Mouse (Mus musculus): Measurements from ENCODE around the gene Map3k7cl.

The Map3k7cl gene

GRCm38 (mm10) chr16:87552907-87553691, at the start of gene Map3k7cl:
TSS of gene Map3k7cl (plus strand) at chr16:87553330.
- DNase-seq (ENCODE audit: low spot score in 2 of 2): no peak

DNA sequence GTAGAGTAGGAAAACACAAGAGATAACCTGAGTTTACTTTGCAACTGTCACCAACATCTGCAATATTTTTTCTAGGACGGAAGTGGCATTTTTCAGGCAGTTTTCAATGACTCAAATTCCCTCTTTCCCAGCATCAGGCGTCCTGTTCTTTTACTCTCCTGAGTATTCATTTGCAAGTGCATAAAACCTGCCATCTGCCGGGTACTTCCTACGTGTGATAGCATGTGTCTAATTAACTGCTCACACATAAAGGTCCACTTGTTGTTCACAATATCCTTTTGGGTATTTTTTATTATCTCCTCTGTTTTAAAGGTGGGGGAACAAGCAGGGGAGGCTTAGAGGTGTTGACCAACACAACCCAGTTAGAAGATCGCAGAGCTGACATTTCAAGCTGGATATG, 41.4 kb upstream of the Map3k7cl start:
- DNase-seq (ENCODE audit: low spot score in 2 of 2): no peak

DNA sequence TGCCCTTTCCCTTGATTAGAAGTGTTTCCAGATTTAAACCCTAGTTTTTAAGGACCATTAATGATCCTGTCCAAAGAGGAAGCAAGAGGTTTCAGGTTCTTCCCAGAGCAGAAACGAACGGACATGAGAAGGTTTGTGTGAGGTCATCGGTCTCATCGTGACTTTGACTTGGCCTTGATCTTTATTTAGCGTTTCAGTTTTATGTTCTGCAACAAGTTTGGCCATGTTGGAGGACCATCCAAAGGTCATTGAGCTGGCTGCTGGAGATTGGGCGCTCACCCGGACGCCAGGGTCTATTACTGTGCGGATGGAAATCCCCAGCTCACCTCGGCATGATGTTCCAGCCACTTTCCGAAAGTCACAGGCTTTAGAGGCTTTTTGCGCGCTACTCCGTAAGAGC, 40.8 kb upstream of the Map3k7cl start:
- no peak for DNase-seq (ENCODE audit: low spot score in 2 of 2)

DNA sequence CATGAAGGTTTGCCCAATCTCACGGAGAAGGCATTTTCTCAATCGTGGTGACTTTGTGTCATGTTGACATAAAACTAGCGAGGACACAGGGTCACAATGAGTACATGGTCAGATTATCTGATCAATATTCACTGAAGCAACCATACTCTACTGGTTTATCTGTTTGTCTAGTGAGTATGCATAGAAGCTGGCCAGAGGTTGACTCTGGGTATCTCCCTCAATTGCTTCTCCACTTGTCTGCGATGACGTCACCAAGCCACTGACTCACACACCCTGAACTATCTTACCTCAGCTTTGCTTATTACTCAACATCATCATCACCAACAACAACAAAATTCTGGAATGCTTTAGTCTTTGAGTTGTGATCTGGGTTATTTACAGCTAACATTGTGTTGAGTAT, 28.9 kb upstream of the Map3k7cl start:
- no peak for DNase-seq (ENCODE audit: low spot score in 2 of 2)

- no peak for DNase-seq (ENCODE audit: low spot score in 2 of 2)
These were observed 25.4 kb upstream of the Map3k7cl start for GRCm38 (mm10) chr16:87527553-87528249.

- no peak for DNase-seq (ENCODE audit: low spot score in 2 of 2)
These were observed 24.4 kb upstream of the Map3k7cl start for GRCm38 (mm10) chr16:87528755-87529154.

- no peak for DNase-seq (ENCODE audit: low spot score in 2 of 2)
These were observed 4.8 kb upstream of the Map3k7cl start for GRCm38 (mm10) chr16:87548348-87548747.

DNA sequence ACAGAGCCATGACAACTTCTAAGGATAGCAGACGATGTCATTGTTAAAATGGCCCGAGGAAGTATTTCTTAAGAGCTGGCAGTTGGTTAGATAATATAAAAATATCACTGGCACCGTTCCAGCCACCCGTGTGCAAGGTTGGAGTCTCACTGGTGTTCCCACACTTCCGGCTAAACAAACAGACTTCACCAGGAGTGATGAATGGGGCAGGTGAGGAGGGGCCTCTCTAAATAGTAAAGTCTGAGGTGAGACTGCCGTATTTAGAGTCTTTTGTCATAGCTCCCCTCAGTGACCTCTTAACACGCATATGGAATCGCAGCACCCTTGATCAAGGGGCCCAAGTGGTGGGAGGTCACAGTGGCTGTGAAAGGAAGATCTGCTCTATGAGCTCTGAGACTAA, 3.2 kb downstream of the Map3k7cl start:
- no peak for DNase-seq (ENCODE audit: low spot score in 2 of 2)

DNA sequence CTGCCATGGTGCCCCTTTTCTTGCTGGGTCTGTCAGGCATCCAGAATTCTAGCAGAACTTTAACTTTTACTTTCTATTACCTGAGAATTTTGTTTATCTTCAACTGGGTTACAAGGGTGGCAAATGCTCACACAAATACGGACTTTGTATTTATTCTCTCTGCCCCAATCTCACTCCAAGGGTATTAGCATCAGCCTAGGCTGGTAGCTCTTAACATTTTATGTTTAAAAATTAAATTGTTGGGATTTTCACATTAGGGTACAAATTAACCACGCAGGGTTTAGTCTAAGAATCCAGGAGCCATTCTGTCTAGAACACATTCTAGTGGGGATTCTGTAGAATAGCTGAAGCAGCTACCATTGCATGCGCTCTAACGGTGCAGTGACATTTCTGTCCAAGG, 8.4 kb downstream of the Map3k7cl start:
- DNase-seq (ENCODE audit: low spot score in 2 of 2): no peak

DNA sequence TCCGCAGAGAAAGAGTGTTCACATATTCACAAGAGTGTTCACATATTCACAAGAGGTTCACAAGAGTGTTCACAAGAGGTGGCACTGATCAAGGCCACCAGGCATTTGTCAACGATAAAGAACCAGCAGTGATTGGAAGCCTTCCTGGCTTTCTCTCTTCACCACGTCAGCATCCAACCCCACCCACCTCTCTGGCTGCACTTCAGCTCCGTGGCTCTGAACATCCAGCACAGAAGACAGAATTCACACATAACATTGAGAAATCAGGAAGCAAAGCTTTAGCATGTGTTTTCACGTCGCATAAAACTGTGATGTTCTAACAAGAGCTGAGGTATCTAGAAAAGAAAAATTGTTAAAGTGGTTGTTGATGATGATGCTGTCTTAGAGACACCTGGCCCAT, 10.4 kb downstream of the Map3k7cl start:
- DNase-seq (ENCODE audit: low spot score in 2 of 2): no peak

DNA sequence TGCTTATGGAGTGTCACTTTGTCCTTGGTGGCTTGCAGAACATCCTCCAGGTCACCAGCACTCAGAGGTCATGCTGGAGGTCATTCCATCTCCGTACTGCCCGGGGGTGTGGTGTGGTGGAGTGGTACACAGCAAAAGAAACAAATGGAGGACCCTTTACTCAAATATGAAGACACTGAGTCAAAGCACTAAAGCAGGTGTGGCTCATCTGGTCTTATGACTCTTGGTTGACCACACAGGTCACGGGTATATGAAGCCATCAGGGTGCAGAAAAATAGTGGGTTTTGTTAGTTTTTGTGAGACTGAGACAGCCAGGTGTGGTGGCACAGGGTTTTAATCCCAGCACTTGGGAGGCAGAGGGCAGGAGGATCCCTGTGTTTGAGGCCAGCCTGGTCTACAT, 11.4 kb downstream of the Map3k7cl start:
- no peak for DNase-seq (ENCODE audit: low spot score in 2 of 2)

- DNase-seq (ENCODE audit: low spot score in 2 of 2): no peak
These were observed 14.4 kb downstream of the Map3k7cl start for GRCm38 (mm10) chr16:87567572-87567971.

GRCm38 (mm10) chr16:87568241-87568640, 15.1 kb downstream of the Map3k7cl start:
- DNase-seq (ENCODE audit: low spot score in 2 of 2): no peak

- DNase-seq (ENCODE audit: low spot score in 2 of 2): no peak
These were observed 16.5 kb downstream of the Map3k7cl start for GRCm38 (mm10) chr16:87569576-87570105.

DNA sequence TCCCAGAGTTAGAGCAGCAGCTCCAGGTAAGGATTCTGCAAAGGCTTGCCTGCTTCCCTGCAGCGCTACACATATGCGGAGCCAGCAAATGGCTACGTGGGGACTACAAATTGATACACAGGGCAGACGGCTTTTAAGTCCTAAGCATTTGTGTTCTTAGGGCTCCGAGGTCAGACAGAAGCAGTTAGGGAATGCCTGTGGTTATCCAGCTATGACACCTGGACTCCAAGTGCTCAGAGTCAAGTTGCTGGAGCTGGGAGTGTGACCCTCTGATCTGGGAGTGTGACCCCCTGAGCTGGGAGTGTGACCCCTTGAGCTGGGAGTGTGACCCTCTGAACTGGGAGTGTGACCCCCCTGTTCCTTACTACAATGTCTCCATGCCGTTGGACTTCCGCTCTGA, 17.2 kb downstream of the Map3k7cl start:
- no peak for DNase-seq (ENCODE audit: low spot score in 2 of 2)

DNA sequence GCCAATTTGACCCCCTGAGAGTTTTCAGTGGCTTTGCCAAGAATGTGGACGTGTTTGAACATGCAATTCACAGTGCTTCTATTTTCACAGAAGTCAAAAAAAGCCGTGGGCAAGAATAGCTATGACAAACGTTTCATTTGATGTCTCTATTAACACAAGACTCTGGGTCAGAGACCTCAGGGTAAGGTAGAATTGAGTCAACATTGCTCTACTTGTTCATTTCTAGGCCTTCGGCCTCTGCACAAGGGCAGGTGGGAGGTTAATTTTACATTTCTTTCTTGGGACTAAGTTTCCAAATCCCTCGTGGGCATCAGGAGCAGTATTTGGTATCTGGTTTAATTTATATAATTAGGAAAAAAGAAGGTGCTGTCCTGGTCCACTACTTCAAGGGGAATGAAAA, 20.3 kb downstream of the Map3k7cl start:
- DNase-seq (ENCODE audit: low spot score in 2 of 2): no peak

GRCm38 (mm10) chr16:87574160-87574559, 21.0 kb downstream of the Map3k7cl start:
- no peak for DNase-seq (ENCODE audit: low spot score in 2 of 2)

- DNase-seq (ENCODE audit: low spot score in 2 of 2): no peak
These were observed 22.5 kb downstream of the Map3k7cl start for GRCm38 (mm10) chr16:87575600-87575999.

- DNase-seq (ENCODE audit: low spot score in 2 of 2): no peak
These were observed 25.8 kb downstream of the Map3k7cl start for GRCm38 (mm10) chr16:87578881-87579280.

DNA sequence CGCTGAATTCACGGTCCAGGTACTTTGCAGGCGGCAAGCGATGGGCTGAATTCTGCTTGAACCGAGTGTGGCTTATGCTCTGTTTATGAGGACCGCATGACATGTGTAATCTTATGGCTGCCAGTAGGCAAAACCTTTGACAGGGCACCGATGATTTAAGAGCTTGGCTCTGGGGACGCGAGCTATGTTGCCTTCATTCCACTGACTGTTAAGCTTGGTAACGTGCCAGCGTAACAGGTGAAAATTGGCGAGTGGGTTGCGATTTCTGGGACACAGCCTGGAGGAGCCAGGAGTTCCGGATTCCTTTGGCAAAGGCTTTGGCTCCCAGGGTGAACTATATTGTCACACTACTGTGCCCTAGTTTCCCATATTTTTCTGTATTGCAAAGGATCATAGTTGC, 26.3 kb downstream of the Map3k7cl start:
- DNase-seq (ENCODE audit: low spot score in 2 of 2): no peak

DNA sequence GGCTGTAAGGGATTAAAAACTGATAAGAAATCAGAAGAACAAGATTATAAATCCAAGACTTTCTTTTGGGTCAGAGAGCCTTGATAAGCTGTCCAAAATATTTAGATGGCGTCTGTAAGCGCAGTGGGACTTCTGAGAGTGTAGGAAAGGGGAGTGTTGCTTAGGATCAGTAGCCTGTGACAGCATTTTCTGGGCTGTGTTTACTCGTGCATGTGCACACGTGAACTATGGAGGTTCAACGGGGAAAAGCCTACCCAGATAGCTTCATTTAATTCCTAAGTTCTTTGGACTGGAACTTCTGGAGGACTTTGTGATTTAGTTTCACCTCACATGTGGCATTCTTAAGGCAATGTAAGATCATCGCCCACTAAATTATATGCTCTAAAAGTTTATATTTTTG, 29.6 kb downstream of the Map3k7cl start:
- no peak for DNase-seq (ENCODE audit: low spot score in 2 of 2)

- no peak for DNase-seq (ENCODE audit: low spot score in 2 of 2)
These were observed 31.5 kb downstream of the Map3k7cl start for GRCm38 (mm10) chr16:87584618-87585017.
